Mouse (Mus musculus) Patski (cell line): Measurements from ENCODE around the gene Wdr1. TPM values are rescaled to one million over a fixed set of nuclear protein-coding genes. Genes with fewer than 3 reads are reported as not detected.

Experiments
- ATAC-seq: fragments of 100-300 bp; one replicate; pipeline ENCODE4 v1.8.0; 2021
- CTCF ChIA-PET: fragments of 350-600 bp; sonication (Branson Sonifier 250); formaldehyde crosslinking; loops from one replicate; lab custom pipeline; 2022; ENCODE audit warnings: inconsistent platforms; lab: Charles Lee
- POLR2A ChIA-PET: fragments of 350-600 bp; sonication (Branson Sonifier 250); formaldehyde crosslinking; loops from one replicate; lab custom pipeline; 2022; ENCODE audit warnings: antibody characterized with exemption, inconsistent platforms; lab: Charles Lee
- DNase-seq: peaks from one replicate; pipeline ENCODE4 v3.0.0-alpha.2; 2011; ENCODE audit warnings: low read depth, low spot score
- H3K27me3 ChIP-seq: fragments of 371-371 bp; one replicate; pipeline ENCODE4 v1.5.1; 2021
- CTCF ChIP-seq: fragments of 100-300 bp; IDR thresholded peaks from one replicate; pipeline ENCODE4 v1.5.1; 2021
- in situ Hi-C: fragments of 300-500 bp; cut with MboI; formaldehyde crosslinking; loops from 3 replicates; pipeline ENCODE4 v1.11.1; 2018; ENCODE audit warnings: low pct_unique_long_range_greater_than_20kb, mixed read lengths
- polyA plus RNA-seq: library from polyadenylated mRNA; unstranded; gene quantifications from one replicate; pipeline ENCODE4 v1.2.3, GENCODE M21; 2021

Wdr1 gene
- polyA plus RNA-seq, 1 experiment from 2014 or later: 416 TPM

GRCm38 (mm10) chr5:38536822-38537221 lies 26.2 kb downstream of the Wdr1 start:
- no peak for ATAC-seq
- DNase-seq: no peak
- ChIA-PET CTCF (interaction anchor here (1.2 kb wide), 1 partner anchor 8 kb away, joined by 4 read pairs; no protein-coding TSS in a partner anchor), POLR2A (no interaction called here)
- no peaks in the 10 kb centered on the region for H3K27me3 ChIP-seq
- TF ChIP-seq CTCF: no peak
- in situ Hi-C loops: loop anchor here (25.0 kb wide), 1 partner anchor 1200 kb away; the partner anchor contains the start of genes Evc and Evc2

GRCm38 (mm10) chr5:38532084-38532483 lies 30.9 kb downstream of the Wdr1 start:
- TF ChIP-seq CTCF: no peak
- ChIA-PET POLR2A (interaction anchor here (0.9 kb wide), 1 partner anchor 38 kb away, joined by 4 read pairs; no protein-coding TSS in a partner anchor), CTCF (interaction anchor here (1.1 to 3.5 kb wide), 4 partner anchors 10 to 52 kb away, joined by 3 to 18 read pairs (median 4); no protein-coding TSS in a partner anchor)
- DNase-seq: no peak
- no peaks in the 10 kb centered on the region for H3K27me3 ChIP-seq
- in situ Hi-C loops: loop anchor here (25.0 kb wide), 1 partner anchor 1195 kb away; the partner anchor contains the start of genes Evc and Evc2
- no peak for ATAC-seq

- peak; percentile 45 for ATAC-seq
- POLR2A ChIA-PET: no interaction called here
- in situ Hi-C loops: loop anchor here (25.0 kb wide), 1 partner anchor 1193 kb away; the partner anchor contains the start of genes Evc and Evc2
- no peak for DNase-seq
- no peaks in the 10 kb centered on the region for H3K27me3 ChIP-seq
- TF ChIP-seq CTCF: no peak
- CTCF ChIA-PET: interaction anchor here (0.8 to 1.6 kb wide), 4 partner anchors 16 to 38 kb away, joined by 3 read pairs; no protein-coding TSS in a partner anchor
These were observed 33.1 kb downstream of the Wdr1 start for GRCm38 (mm10) chr5:38529724-38530428.

GRCm38 (mm10) chr5:38522977-38523376 lies 40.0 kb downstream of the Wdr1 start:
- H3K27me3 ChIP-seq: no peaks in the 10 kb centered on the region
- ATAC-seq (no peak), DNase-seq (no peak)
- POLR2A ChIA-PET: no interaction called here
- CTCF ChIA-PET: interaction anchor here (1.2 to 2.3 kb wide), 3 partner anchors 9 to 215 kb away, joined by 4 to 7 read pairs (median 5); no protein-coding TSS in a partner anchor
- TF ChIP-seq CTCF: no peak
- in situ Hi-C loops: no loop called here

- ChIA-PET CTCF (no interaction called here), POLR2A (no interaction called here)
- H3K27me3 ChIP-seq: no peaks in the 10 kb centered on the region
- DNase-seq (no peak), ATAC-seq (no peak)
- TF ChIP-seq CTCF: no peak
- in situ Hi-C loops: no loop called here
These were observed 42.2 kb downstream of the Wdr1 start for GRCm38 (mm10) chr5:38520838-38521237.

- DNase-seq (no peak), ATAC-seq (no peak)
- TF ChIP-seq CTCF: peak; percentile 72
- CTCF ChIA-PET: interaction anchor here (0.7 to 3.7 kb wide), 20 partner anchors 9 to 209 kb away, joined by 3 to 19 read pairs (median 4); no protein-coding TSS in a partner anchor
- H3K27me3 ChIP-seq: no peaks in the 10 kb centered on the region
- in situ Hi-C loops: no loop called here
- POLR2A ChIA-PET: no interaction called here
These were observed 46.8 kb downstream of the Wdr1 start for GRCm38 (mm10) chr5:38516267-38516666.

GRCm38 (mm10) chr5:38512991-38513390 lies 50.0 kb downstream of the Wdr1 start:
- no peak for TF ChIP-seq CTCF
- in situ Hi-C loops: no loop called here
- DNase-seq: no peak
- ATAC-seq: no peak
- POLR2A ChIA-PET: interaction anchor here (1.0 to 1.3 kb wide), 2 partner anchors 9 to 25 kb away, joined by 3 to 5 read pairs; no protein-coding TSS in a partner anchor
- CTCF ChIA-PET: interaction anchor here (0.9 to 2.3 kb wide), 4 partner anchors 11 to 205 kb away, joined by 3 to 8 read pairs (median 4); no protein-coding TSS in a partner anchor
- H3K27me3 ChIP-seq: no peaks in the 10 kb centered on the region

- CTCF ChIA-PET: no interaction called here
- no peak for TF ChIP-seq CTCF
- ATAC-seq (no peak), DNase-seq (no peak)
- no peaks in the 10 kb centered on the region for H3K27me3 ChIP-seq
- in situ Hi-C loops: no loop called here
- POLR2A ChIA-PET: no interaction called here
These were observed 53.5 kb downstream of the Wdr1 start for GRCm38 (mm10) chr5:38509568-38509967.

GRCm38 (mm10) chr5:38505435-38505765 lies 57.6 kb downstream of the Wdr1 start:
- CTCF ChIA-PET: interaction anchor here (3.2 kb wide), 1 partner anchor 10 kb away, joined by 15 read pairs; no protein-coding TSS in a partner anchor
- ATAC-seq (no peak), DNase-seq (no peak)
- H3K27me3 ChIP-seq: no peaks in the 10 kb centered on the region
- in situ Hi-C loops: no loop called here
- POLR2A ChIA-PET: no interaction called here
- TF ChIP-seq CTCF: no peak

GRCm38 (mm10) chr5:38504747-38505434 lies 58.1 kb downstream of the Wdr1 start:
- TF ChIP-seq CTCF: no peak
- ATAC-seq: peak; percentile 80
- DNase-seq: peak; percentile 48
- ChIA-PET POLR2A (interaction anchor here (0.6 to 2.1 kb wide), 2 partner anchors 8 to 1589 kb away, joined by 3 to 5 read pairs; no protein-coding TSS in a partner anchor), CTCF (interaction anchor here (0.7 to 3.2 kb wide), 3 partner anchors 10 to 22 kb away, joined by 3 to 15 read pairs (median 3); no protein-coding TSS in a partner anchor)
- in situ Hi-C loops: no loop called here
- no peaks in the 10 kb centered on the region for H3K27me3 ChIP-seq
